Comparison of ENCODE assay signal across 11 mouse cellular contexts in the genomic region with DNA sequence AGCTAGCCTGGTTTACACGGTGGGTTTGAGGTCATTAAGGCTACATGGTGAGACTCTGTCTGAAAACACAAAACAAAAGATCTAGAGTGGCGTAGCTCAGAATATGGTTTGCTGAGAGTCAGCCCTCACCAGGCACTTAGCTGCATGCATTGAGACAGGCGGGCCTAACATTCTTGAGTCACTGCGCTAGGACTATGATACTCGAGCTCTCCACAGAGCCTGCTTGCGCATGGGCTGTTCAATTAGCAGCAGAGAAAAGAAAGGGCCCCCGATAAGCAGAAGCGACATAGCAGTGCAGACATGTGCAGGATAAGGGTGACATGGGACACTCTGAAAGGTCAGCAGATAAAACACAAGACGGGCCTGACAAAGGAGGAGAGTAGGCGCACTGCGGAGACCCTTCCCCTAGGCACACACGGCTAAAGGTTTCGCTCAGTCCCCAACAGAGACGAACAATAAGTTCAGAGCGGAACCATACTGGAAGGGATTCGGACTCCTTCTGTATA.
A peak's percentile ranks its signal among the peaks of the same experiment; 100 is the strongest.
DNase-seq lines count a peak whose midpoint lies in the region; ATAC-seq and TF ChIP-seq lines count a peak whose summit lies in the region.
"Had no signal": no experiment of that assay in that cellular context is flagged by ENCODE, and none has a peak within 500 bp of the region (broad histone marks: within the 10 kb centered on the region; RNA-seq: fewer than 3 reads in every experiment).

No protein-coding gene starts in this region.

- TF ChIP-seq CTCF in olfactory bulb, adult 2 months (IDR thresholded peaks at IDR 0.05; ENCODE audit: insufficient read depth, low read depth, low read length): no peak

- DNase-seq in lung, postnatal 14 days: no peak
- peak; percentile 52 for DNase-seq in forebrain, embryonic 10.5 days (ENCODE audit: extremely low spot score, low spot score)
- DNase-seq in thymus, postnatal 14 days: no peak
- DNase-seq in left cerebral cortex, postnatal 25 days (ENCODE audit: low spot score in 2 of 2): no peak
- DNase-seq in yolk sac, embryonic 10.5 days (ENCODE audit: low spot score): no peak
- DNase-seq: cerebellum, postnatal 36 days; kidney, adult 8-10 months had no signal

- H3K4me1 ChIP-seq in lung, embryonic 16.5 days (replicated peaks; ENCODE audit: control insufficient read depth, insufficient read depth, low read length): 0 out of 2 replicates have a peak, but pooled peaks cover 2% of the 10 kb centered on the region
- peaks cover 24% of the 10 kb centered on the region for H3K4me1 ChIP-seq in forebrain, embryonic 10.5 days
- no peaks in the 10 kb centered on the region for H3K4me1 ChIP-seq in intestine, embryonic 15.5 days (replicated peaks)
- peaks cover 2% of the 10 kb centered on the region; the same call in 1 of the 2 replicates for H3K4me1 ChIP-seq in olfactory bulb, adult 2 months (ENCODE audit: control insufficient read depth, insufficient read depth, low read length)

- H3K4me3 ChIP-seq in lung, embryonic 16.5 days (ENCODE audit: low read length): peak overlapping the region; percentile 17; the same call in 1 of the 2 replicates
- H3K4me3 ChIP-seq in forebrain, embryonic 10.5 days: peak overlapping the region; percentile 36
- no peak overlapping the region for H3K4me3 ChIP-seq in intestine, embryonic 15.5 days (replicated peaks)
- peak overlapping the region; percentile 9; the same call in 1 of the 2 replicates for H3K4me3 ChIP-seq in olfactory bulb, adult 2 months (ENCODE audit: insufficient read depth, low read depth, low read length)

- no peak overlapping the region for H3K9ac ChIP-seq in lung, embryonic 16.5 days (ENCODE audit: low read length)
- no peak overlapping the region for H3K9ac ChIP-seq in intestine, embryonic 15.5 days
- H3K9ac ChIP-seq: liver, embryonic 14.5 days had no signal

- no peaks in the 10 kb centered on the region for H3K36me3 ChIP-seq in lung, embryonic 16.5 days (ENCODE audit: control insufficient read depth, insufficient read depth, low read length)
- no peaks in the 10 kb centered on the region for H3K36me3 ChIP-seq in forebrain, embryonic 10.5 days (replicated peaks)
- H3K36me3 ChIP-seq in intestine, embryonic 15.5 days: no peaks in the 10 kb centered on the region

- H3K9me3 ChIP-seq in lung, embryonic 16.5 days (ENCODE audit: control insufficient read depth, low read length): no peaks in the 10 kb centered on the region
- peaks cover 8% of the 10 kb centered on the region; the same call in 1 of the 2 replicates for H3K9me3 ChIP-seq in forebrain, embryonic 10.5 days
- H3K9me3 ChIP-seq in intestine, embryonic 15.5 days: no peaks in the 10 kb centered on the region

- H3K27me3 ChIP-seq in lung, embryonic 16.5 days (ENCODE audit: control insufficient read depth, insufficient read depth, low read depth, low read length): no peaks in the 10 kb centered on the region
- no peaks in the 10 kb centered on the region for H3K27me3 ChIP-seq in forebrain, embryonic 10.5 days (ENCODE audit: poor library complexity, severe bottlenecking)
- no peaks in the 10 kb centered on the region for H3K27me3 ChIP-seq in intestine, embryonic 15.5 days (replicated peaks)

- peak; percentile 64; the same call in 1 of the 2 replicates for ATAC-seq in lung, embryonic 16.5 days (ENCODE audit: low read depth)
- peak; percentile 55; the same call in 1 of the 2 replicates for ATAC-seq in intestine, embryonic 15.5 days

- H3K4me2 ChIP-seq in lung, embryonic 16.5 days (ENCODE audit: low read depth, low read length): peak overlapping the region; percentile 40
- no peak overlapping the region for H3K4me2 ChIP-seq in intestine, embryonic 15.5 days (replicated peaks)

- no peak overlapping the region for H3K27ac ChIP-seq in lung, embryonic 16.5 days (ENCODE audit: low read length)
- H3K27ac ChIP-seq in forebrain, embryonic 10.5 days: peak overlapping the region; percentile 84
- H3K27ac ChIP-seq in intestine, embryonic 15.5 days: no peak overlapping the region
- no peak overlapping the region for H3K27ac ChIP-seq in olfactory bulb, adult 2 months (ENCODE audit: insufficient read depth, low read depth, low read length)
- H3K27ac ChIP-seq: liver, embryonic 14.5 days had no signal

- intact Hi-C loops in left cerebral cortex, postnatal 25 days (cut with DNase I): no loop called here

- WGBS in lung, embryonic 16.5 days: 41% methylated on average over 16 of the region's 16 CpGs
- 15% methylated on average over 16 of the region's 16 CpGs for WGBS in forebrain, embryonic 10.5 days
- WGBS in intestine, embryonic 15.5 days: 62% methylated on average over 16 of the region's 16 CpGs
- 40% methylated on average over 16 of the region's 16 CpGs for WGBS in olfactory bulb, adult 2 months

- no peak for TF ChIP-seq POLR2A in olfactory bulb, adult 2 months (IDR thresholded peaks at IDR 0.05; ENCODE audit: insufficient read depth, low read depth, low read length)
